Mouse (Mus musculus): ENCODE data around the gene Zfp423. TPM values are rescaled to one million over a fixed set of nuclear protein-coding genes. Genes with fewer than 3 reads are reported as not detected.
A peak's percentile ranks its signal among the peaks of the same experiment; 100 is the strongest.

The Zfp423 gene
- total RNA-seq, 2 experiments from 2014 or later, result 3.8 to 5.1 TPM

- peak; percentile 46 to 65 for DNase-seq
- intact Hi-C loops (cut with DNase I), result no loop called here
These were observed 302.7 kb downstream of the Zfp423 start for GRCm38 (mm10) chr8:87656484-87657230.

GRCm38 (mm10) chr8:87655946-87656345, 303.4 kb downstream of the Zfp423 start:
- intact Hi-C loops (cut with DNase I), result no loop called here
- DNase-seq, result no peak

GRCm38 (mm10) chr8:87647781-87648180, 311.6 kb downstream of the Zfp423 start:
- intact Hi-C loops (cut with DNase I), result no loop called here
- no peak for DNase-seq

- DNase-seq, result no peak
- intact Hi-C loops (cut with DNase I), result no loop called here
These were observed 313.4 kb downstream of the Zfp423 start for GRCm38 (mm10) chr8:87645829-87646483.

GRCm38 (mm10) chr8:87645371-87645770, 314.0 kb downstream of the Zfp423 start:
- intact Hi-C loops (cut with DNase I), result no loop called here
- DNase-seq, result no peak

GRCm38 (mm10) chr8:87640930-87641329, 318.5 kb downstream of the Zfp423 start:
- DNase-seq, result no peak
- intact Hi-C loops (cut with DNase I), result loop anchor here (5.0 kb wide), 1 partner anchor 381 kb away; no protein-coding TSS in a partner anchor

GRCm38 (mm10) chr8:87636226-87636742, 323.1 kb downstream of the Zfp423 start:
- intact Hi-C loops (cut with DNase I), result no loop called here
- no peak for DNase-seq

GRCm38 (mm10) chr8:87631776-87632175, 327.6 kb downstream of the Zfp423 start:
- DNase-seq, result no peak
- intact Hi-C loops (cut with DNase I), result no loop called here

GRCm38 (mm10) chr8:87629656-87630055, 329.7 kb downstream of the Zfp423 start:
- intact Hi-C loops (cut with DNase I), result no loop called here
- no peak for DNase-seq

GRCm38 (mm10) chr8:87621181-87621580, 338.2 kb downstream of the Zfp423 start:
- no peak for DNase-seq
- intact Hi-C loops (cut with DNase I), result no loop called here

- no peak for DNase-seq
- intact Hi-C loops (cut with DNase I), result no loop called here
These were observed 339.2 kb downstream of the Zfp423 start for GRCm38 (mm10) chr8:87620225-87620624.

- intact Hi-C loops (cut with DNase I), result no loop called here
- DNase-seq, result no peak
These were observed 339.9 kb downstream of the Zfp423 start for GRCm38 (mm10) chr8:87619529-87619928.

GRCm38 (mm10) chr8:87619118-87619517, 340.3 kb downstream of the Zfp423 start:
- peak; percentile 4 to 6 for DNase-seq
- intact Hi-C loops (cut with DNase I), result no loop called here

- no peak for DNase-seq
- intact Hi-C loops (cut with DNase I), result no loop called here
These were observed 345.7 kb downstream of the Zfp423 start for GRCm38 (mm10) chr8:87613701-87614100.

Other genes starting within 250 kb of the Zfp423 start
- 10 to 100 TPM; 33.5 to 33.7 TPM for gene Cnep1r1, start 159.2 kb upstream of the Zfp423 start, total RNA-seq (2021)
- 10 to 100 TPM; 19.6 to 23.7 TPM for gene Heatr3, start 178.3 kb upstream of the Zfp423 start, total RNA-seq (2021)
- 10 to 100 TPM; 15.7 to 20.6 TPM for gene Tent4b, start 239.6 kb upstream of the Zfp423 start, total RNA-seq (2021)